Mouse (Mus musculus): ENCODE results near the gene Zxdc.

Gene Zxdc

GRCm38 (mm10) chr6:90368976-90369724 lies at the start of gene Zxdc:
Gene Zxdc, plus strand, starts transcription at chr6:90369492.
- DNase-seq: peak; percentile 98 to 99

GRCm38 (mm10) chr6:90320429-90320828 lies 48.9 kb upstream of the Zxdc start:
- no peak for DNase-seq

- DNase-seq: no peak
These were observed 47.5 kb upstream of the Zxdc start for GRCm38 (mm10) chr6:90321811-90322210.

- DNase-seq: no peak
These were observed 45.3 kb upstream of the Zxdc start for GRCm38 (mm10) chr6:90324026-90324425.

GRCm38 (mm10) chr6:90324463-90324862 lies 44.8 kb upstream of the Zxdc start:
- no peak for DNase-seq

GRCm38 (mm10) chr6:90324991-90325390 lies 44.3 kb upstream of the Zxdc start, which contains the start of gene Chst13:
Gene Chst13, minus strand, starts transcription at chr6:90325185.
- DNase-seq: no peak

GRCm38 (mm10) chr6:90327670-90328069 lies 41.6 kb upstream of the Zxdc start:
- no peak for DNase-seq

- no peak for DNase-seq
These were observed 39.3 kb upstream of the Zxdc start for GRCm38 (mm10) chr6:90329953-90330352.

GRCm38 (mm10) chr6:90332561-90333425 lies 36.5 kb upstream of the Zxdc start, which contains the start of gene Uroc1:
Gene Uroc1, plus strand, starts transcription at chr6:90333284.
- no peak for DNase-seq

- DNase-seq: no peak
These were observed 35.0 kb upstream of the Zxdc start for GRCm38 (mm10) chr6:90334244-90334643.

- DNase-seq: no peak
These were observed 26.9 kb upstream of the Zxdc start for GRCm38 (mm10) chr6:90342343-90342742.

GRCm38 (mm10) chr6:90347183-90347582 lies 22.1 kb upstream of the Zxdc start:
- DNase-seq: no peak

GRCm38 (mm10) chr6:90348500-90348899 lies 20.8 kb upstream of the Zxdc start:
- no peak for DNase-seq

GRCm38 (mm10) chr6:90350011-90350410 lies 19.3 kb upstream of the Zxdc start:
- DNase-seq: no peak

- DNase-seq: no peak
These were observed 11.2 kb upstream of the Zxdc start for GRCm38 (mm10) chr6:90358142-90358541.

- DNase-seq: no peak
These were observed 9.8 kb upstream of the Zxdc start for GRCm38 (mm10) chr6:90359445-90359844.

- DNase-seq: no peak
These were observed 9.1 kb upstream of the Zxdc start for GRCm38 (mm10) chr6:90360024-90360781.

GRCm38 (mm10) chr6:90360922-90361614 lies 8.2 kb upstream of the Zxdc start:
- no peak for DNase-seq

- no peak for DNase-seq
These were observed 6.0 kb upstream of the Zxdc start for GRCm38 (mm10) chr6:90363301-90363700.

GRCm38 (mm10) chr6:90369725-90370553 lies 647 bp downstream of the Zxdc start:
- peak; percentile 23 to 32 for DNase-seq

GRCm38 (mm10) chr6:90374647-90375046 lies 5.4 kb downstream of the Zxdc start:
- no peak for DNase-seq

Data from thymus, adult 18-20 months (tissue).